Mouse (Mus musculus) lung, postnatal 0 days (tissue): Measurements from ENCODE around the gene Fam81b.

Experiments
- CTCF ChIP-seq: IDR thresholded peaks from 2 replicates; pipeline ENCODE4 v1.5.1; 2016; ENCODE audit warnings: antibody characterized with exemption, mild to moderate bottlenecking
- EP300 ChIP-seq: IDR thresholded peaks from 2 replicates; pipeline ENCODE4 v1.6.1; 2016; ENCODE audit warnings: antibody characterized with exemption, mild to moderate bottlenecking, control low read depth

DNA sequence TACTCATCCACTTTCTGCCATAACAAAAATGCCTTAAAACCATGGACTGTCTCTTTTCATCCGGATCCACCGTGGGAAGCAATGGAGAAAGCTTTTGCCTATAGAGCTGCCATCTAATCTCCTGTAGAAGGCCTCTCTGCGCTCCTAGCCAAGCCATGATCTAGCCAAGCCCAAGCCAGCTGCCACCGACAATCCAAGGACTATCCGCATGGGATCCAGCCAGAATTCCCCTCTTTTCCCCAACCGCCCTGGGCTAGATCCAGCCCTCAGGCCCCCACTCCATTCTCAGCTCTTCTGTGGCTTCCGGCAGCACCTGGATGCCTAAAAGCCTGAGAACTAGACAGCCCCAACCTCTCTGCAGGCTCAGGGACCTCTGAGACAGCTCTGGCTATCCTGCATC lies 6.7 kb upstream of the Fam81b start:
- no peak for TF ChIP-seq CTCF
- TF ChIP-seq EP300: no peak
